Mouse (Mus musculus) liver, embryonic 15.5 days (tissue): Measurements from ENCODE around the gene Zfp410. TPM values are rescaled to one million over a fixed set of nuclear protein-coding genes. Genes with fewer than 3 reads are reported as not detected.

Source experiments
- ATAC-seq: fragments of 200-750 bp; cut with Nextera tagmentation; 2 replicates; pipeline ENCODE4 v1.8.0; 2017; ENCODE audit warnings: moderate number of reproducible peaks, mild to moderate bottlenecking, moderate library complexity; ENCODE audit not compliant: insufficient read depth
- H3K27ac ChIP-seq: fragments of 300-500 bp; sonication (generic); replicated peaks from 2 replicates; pipeline ENCODE4 v1.5.1; 2015; ENCODE audit warnings: mild to moderate bottlenecking, inconsistent platforms
- H3K27me3 ChIP-seq: fragments of 300-500 bp; sonication (generic); 2 replicates; pipeline ENCODE4 v1.6.1; 2015; ENCODE audit warnings: mild to moderate bottlenecking, inconsistent platforms
- H3K36me3 ChIP-seq: fragments of 300-500 bp; sonication (generic); replicated peaks from 2 replicates; pipeline ENCODE4 v1.6.1; 2015; ENCODE audit warnings: moderate library complexity, mild to moderate bottlenecking, inconsistent platforms
- H3K4me1 ChIP-seq: fragments of 300-500 bp; sonication (generic); replicated peaks from 2 replicates; pipeline ENCODE4 v1.6.1; 2015; ENCODE audit warnings: inconsistent platforms
- H3K4me2 ChIP-seq: fragments of 300-500 bp; sonication (generic); 2 replicates; pipeline ENCODE4 v1.6.1; 2015; ENCODE audit warnings: moderate library complexity, mild to moderate bottlenecking, inconsistent platforms
- H3K4me3 ChIP-seq: fragments of 300-500 bp; sonication (generic); replicated peaks from 2 replicates; pipeline ENCODE4 v1.5.1; 2015; ENCODE audit warnings: mild to moderate bottlenecking, inconsistent platforms
- H3K9ac ChIP-seq: fragments of 300-500 bp; sonication (generic); 2 replicates; pipeline ENCODE4 v1.6.1; 2015; ENCODE audit warnings: moderate library complexity, mild to moderate bottlenecking, inconsistent platforms
- H3K9me3 ChIP-seq: fragments of 300-500 bp; sonication (generic); replicated peaks from 2 replicates; pipeline ENCODE4 v1.6.1; 2016; ENCODE audit warnings: inconsistent platforms
- WGBS: fragments of 180-500 bp; shearing (Covaris S2); methylation state at CpG from one replicate; pipeline ENCODE4 v1.1.7; 2015; ENCODE audit warnings: mixed read lengths; ENCODE audit not compliant: insufficient replicate concordance; 5-methylcytosine and 5-hydroxymethylcytosine counted together
- polyA plus RNA-seq: library from polyadenylated mRNA; unstranded; fragments of >200 nt; fragmentation: Nextera tagmentation; extraction: Ambion mirVana; gene quantifications from 2 replicates; pipeline ENCODE4 v1.2.1, GENCODE M21; 2015

The Zfp410 gene
- polyA plus RNA-seq, 1 experiment from 2014 or later = 35.4 TPM

- no peak for ATAC-seq
- 23% methylated on average over 14 of the region's 14 CpGs for WGBS
- no peak overlapping the region for H3K9ac ChIP-seq
- H3K36me3 ChIP-seq = peaks cover 16% of the 10 kb centered on the region; the same call in 1 of the 2 replicates
- H3K4me3 ChIP-seq = no peak overlapping the region
- H3K27me3 ChIP-seq = no peaks in the 10 kb centered on the region
- peaks cover 29% of the 10 kb centered on the region for H3K4me1 ChIP-seq
- H3K4me2 ChIP-seq = no peak overlapping the region; the same call in 1 of the 2 replicates
- H3K9me3 ChIP-seq = no peaks in the 10 kb centered on the region
- no peak overlapping the region for H3K27ac ChIP-seq
These were observed 72.2 kb downstream of the Zfp410 start for GRCm38 (mm10) chr12:84388774-84389400.

- H3K27me3 ChIP-seq = no peaks in the 10 kb centered on the region
- no peak overlapping the region for H3K4me2 ChIP-seq
- WGBS = 68% methylated on average over 6 of the region's 6 CpGs
- H3K4me1 ChIP-seq = peaks cover 16% of the 10 kb centered on the region
- no peak overlapping the region for H3K9ac ChIP-seq
- H3K27ac ChIP-seq = no peak overlapping the region
- peaks cover 16% of the 10 kb centered on the region; the same call in 1 of the 2 replicates for H3K36me3 ChIP-seq
- H3K9me3 ChIP-seq = no peaks in the 10 kb centered on the region
- H3K4me3 ChIP-seq = no peak overlapping the region
- no peak for ATAC-seq
These were observed 73.7 kb downstream of the Zfp410 start for GRCm38 (mm10) chr12:84390336-84390735.

- H3K27ac ChIP-seq = no peak overlapping the region
These were observed 76.0 kb downstream of the Zfp410 start for GRCm38 (mm10) chr12:84392681-84393080.

More at GRCm38 (mm10) chr12:84392681-84393080, 76.0 kb downstream of the Zfp410 start:
- H3K4me2 ChIP-seq = no peak overlapping the region
- no peaks in the 10 kb centered on the region for H3K9me3 ChIP-seq
- 85% methylated on average over 4 of the region's 4 CpGs for WGBS
- peaks cover 12% of the 10 kb centered on the region; the same call in 1 of the 2 replicates for H3K36me3 ChIP-seq
- no peak overlapping the region for H3K4me3 ChIP-seq
- H3K9ac ChIP-seq = no peak overlapping the region
- H3K27me3 ChIP-seq = no peaks in the 10 kb centered on the region
- peaks cover 11% of the 10 kb centered on the region for H3K4me1 ChIP-seq
- no peak for ATAC-seq

Other genes starting within 250 kb of the Zfp410 start
- gene Acot5, start 247.5 kb upstream of the Zfp410 start, polyA plus RNA-seq = 0.06 TPM in 1 of 2 replicates, not detected in the other
- gene Acot6, start 216.2 kb upstream of the Zfp410 start, polyA plus RNA-seq = 0.44 and 0.66 TPM in 2 replicates
- gene Dnal1, start 202.5 kb upstream of the Zfp410 start, polyA plus RNA-seq = 0.23 and 0.24 TPM in 2 replicates
- gene Pnma1, start 168.4 kb upstream of the Zfp410 start, polyA plus RNA-seq = 0.16 and 0.24 TPM in 2 replicates
- gene Elmsan1, start 98.0 kb upstream of the Zfp410 start, polyA plus RNA-seq = 7.7 and 8.7 TPM in 2 replicates
- 22.4 and 23.7 TPM in 2 replicates for gene Ptgr2, start 31.6 kb upstream of the Zfp410 start, polyA plus RNA-seq
- 24.7 and 25.5 TPM in 2 replicates for gene Coq6, start 44.8 kb downstream of the Zfp410 start, polyA plus RNA-seq
- gene Fam161b, start 45.0 kb downstream of the Zfp410 start, polyA plus RNA-seq = 1.0 and 1.4 TPM in 2 replicates
- 13.7 and 14.6 TPM in 2 replicates for gene Entpd5, start 92.2 kb downstream of the Zfp410 start, polyA plus RNA-seq
- 0.21 and 0.26 TPM in 2 replicates for gene Bbof1, start 92.2 kb downstream of the Zfp410 start, polyA plus RNA-seq
- gene Rnf113a2, start 100.3 kb downstream of the Zfp410 start, polyA plus RNA-seq = 12.2 and 12.6 TPM in 2 replicates
- 33.7 and 38.1 TPM in 2 replicates for gene Aldh6a1, start 134.2 kb downstream of the Zfp410 start, polyA plus RNA-seq
- gene Lin52, start 134.6 kb downstream of the Zfp410 start, polyA plus RNA-seq = 11.9 and 13.3 TPM in 2 replicates